Mouse (Mus musculus): ENCODE measurements around the gene Tekt2.

- TF ChIP-seq EP300 (IDR thresholded peaks at IDR 0.05; ENCODE audit: low read depth), result no peak
- TF ChIP-seq CTCF (IDR thresholded peaks at IDR 0.05; ENCODE audit: low read depth), result no peak
These were observed 3.5 kb downstream of the Tekt2 start for GRCm38 (mm10) chr4:126321854-126322511.
